Mouse (Mus musculus) cerebellum, adult 11-12 months (tissue): Measurements from ENCODE around the gene H2bfm.
"Not testable (repeated sequence)": the region's sequence is repeated elsewhere in the genome, so short reads cannot be mapped to it uniquely, and the experiment has no call there.

Source experiments
- DNase-seq: peaks from one replicate; pipeline ENCODE4 v3.0.0; 2022

The H2bfm gene

GRCm38 (mm10) chrX:136927031-136927430 lies at the start of gene H2bfm:
TSS of gene H2bfm (plus strand) at chrX:136927325.
- DNase-seq, result no peak

- DNase-seq, result no peak
Measured at GRCm38 (mm10) chrX:136895757-136896156, 31.4 kb upstream of the H2bfm start.

GRCm38 (mm10) chrX:136904369-136904768 lies 22.8 kb upstream of the H2bfm start:
- no peak for DNase-seq

GRCm38 (mm10) chrX:136925863-136926262 lies 1.3 kb upstream of the H2bfm start:
- DNase-seq, result no peak

- DNase-seq, result no peak
Measured at GRCm38 (mm10) chrX:136937985-136938384, 10.9 kb downstream of the H2bfm start.

GRCm38 (mm10) chrX:136957583-136958279 lies 30.6 kb downstream of the H2bfm start:
- peak; percentile 88 for DNase-seq

- not testable (repeated sequence) for DNase-seq
Measured at GRCm38 (mm10) chrX:136958300-136958699, 31.2 kb downstream of the H2bfm start.

- no peak for DNase-seq
Measured at GRCm38 (mm10) chrX:136959688-136960087, 32.6 kb downstream of the H2bfm start.

- not testable (repeated sequence) for DNase-seq
Measured at GRCm38 (mm10) chrX:136975397-136975796, 48.3 kb downstream of the H2bfm start, which contains the start of gene Tmsb15b2. TSS of gene Tmsb15b2 (minus strand) at chrX:136975497.

GRCm38 (mm10) chrX:136976424-136977084 lies 49.4 kb downstream of the H2bfm start, which contains the start of the genes Tmsb15l and Tmsb15b1:
TSS of gene Tmsb15l (minus strand) at chrX:136976869.
TSS of gene Tmsb15b1 (minus strand) at chrX:136976874.
- peak; percentile 90 for DNase-seq
